Mouse (Mus musculus): ENCODE results near the gene Prol1.
"Not testable (repeated sequence)": the region's sequence is repeated elsewhere in the genome, so short reads cannot be mapped to it uniquely, and the experiment has no call there.

Gene Prol1

DNA sequence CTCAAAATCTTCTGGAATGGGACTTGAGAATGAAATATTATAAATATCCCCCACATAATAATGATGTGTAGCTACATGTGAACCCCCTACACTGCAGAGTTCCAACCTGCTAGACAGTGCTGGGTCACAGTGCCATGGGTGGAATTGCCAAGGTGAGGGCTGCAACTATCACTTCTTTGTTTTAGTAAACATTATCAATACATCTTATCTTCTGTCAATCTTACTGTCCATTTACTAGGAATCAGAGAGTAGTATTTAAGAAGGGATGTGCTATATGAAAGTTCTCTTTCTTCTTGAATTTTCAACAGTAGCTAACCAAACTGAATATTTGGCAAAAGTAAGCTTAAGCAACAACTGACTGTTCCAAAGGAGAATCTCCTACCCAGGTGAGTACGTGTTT, at the start of gene Prol1:
Gene Prol1 (plus strand): TSS at position 301 of the 400 bp plus-strand sequence.
- ATAC-seq (ENCODE audit: insufficient number of reproducible peaks, low FRiP score, low TSS enrichment), result no peak

DNA sequence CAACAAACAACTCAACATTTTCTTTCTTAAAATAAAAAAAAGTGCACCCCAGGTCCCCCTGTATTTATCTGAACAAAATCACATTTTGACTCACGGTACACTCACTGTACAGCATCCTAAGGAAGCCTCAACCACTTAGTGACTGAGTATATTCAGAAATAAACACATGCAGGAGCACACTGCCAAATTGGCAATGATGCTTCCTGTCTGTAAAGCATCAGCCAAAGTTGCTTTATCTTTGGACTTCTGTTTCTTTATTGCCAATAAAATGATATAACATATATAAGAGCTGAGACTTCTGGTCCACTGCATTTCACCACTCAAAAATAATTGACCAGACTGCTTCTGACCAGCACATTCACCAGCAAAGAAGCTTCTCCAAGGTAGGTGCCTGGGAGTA, 48.5 kb upstream of the Prol1 start, which contains the start of gene Gm7714:
Gene Gm7714 (plus strand): TSS at position 301 of the 400 bp plus-strand sequence.
- ATAC-seq (ENCODE audit: insufficient number of reproducible peaks, low FRiP score, low TSS enrichment), result no peak

DNA sequence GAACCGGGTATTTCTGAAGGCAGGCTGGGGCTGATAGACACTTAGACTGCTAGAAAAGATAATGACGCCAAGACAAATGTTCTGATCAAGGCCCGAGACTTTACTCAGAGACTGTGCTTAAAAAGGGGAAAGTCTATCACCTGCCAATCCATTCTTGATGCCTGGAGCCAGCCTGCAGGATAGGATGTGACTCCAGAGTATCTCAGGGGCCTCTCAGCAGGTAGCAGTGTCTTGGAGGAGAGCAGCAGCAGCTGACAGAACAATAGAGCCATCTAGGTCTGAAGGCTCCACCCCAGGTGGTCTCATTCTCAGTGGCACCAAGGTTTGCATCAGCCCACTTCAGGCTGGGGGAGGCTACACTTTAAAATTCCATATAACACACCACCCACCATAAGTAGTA, 5.8 kb upstream of the Prol1 start:
- ATAC-seq (ENCODE audit: insufficient number of reproducible peaks, low FRiP score, low TSS enrichment), result not testable (repeated sequence)

DNA sequence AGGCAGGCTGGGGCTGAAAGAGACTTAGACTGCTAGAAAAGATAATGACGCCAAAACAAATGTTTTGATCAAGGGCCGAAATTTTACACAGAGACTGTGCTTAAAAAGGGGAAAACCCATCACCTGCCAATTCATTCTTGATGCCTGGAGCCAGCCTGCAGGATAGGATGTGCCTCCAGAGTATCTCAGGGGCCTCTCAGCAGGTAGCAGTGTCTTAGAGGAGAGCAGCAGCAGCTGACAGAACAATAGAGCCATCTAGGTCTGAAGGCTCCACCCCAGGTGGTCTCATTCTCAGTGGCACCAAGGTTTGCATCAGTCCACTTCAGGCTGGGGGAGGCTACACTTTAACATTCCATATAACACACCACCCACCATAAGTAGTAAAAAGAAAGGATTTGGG, 31.4 kb downstream of the Prol1 start:
- ATAC-seq (ENCODE audit: insufficient number of reproducible peaks, low FRiP score, low TSS enrichment), result not testable (repeated sequence)

DNA sequence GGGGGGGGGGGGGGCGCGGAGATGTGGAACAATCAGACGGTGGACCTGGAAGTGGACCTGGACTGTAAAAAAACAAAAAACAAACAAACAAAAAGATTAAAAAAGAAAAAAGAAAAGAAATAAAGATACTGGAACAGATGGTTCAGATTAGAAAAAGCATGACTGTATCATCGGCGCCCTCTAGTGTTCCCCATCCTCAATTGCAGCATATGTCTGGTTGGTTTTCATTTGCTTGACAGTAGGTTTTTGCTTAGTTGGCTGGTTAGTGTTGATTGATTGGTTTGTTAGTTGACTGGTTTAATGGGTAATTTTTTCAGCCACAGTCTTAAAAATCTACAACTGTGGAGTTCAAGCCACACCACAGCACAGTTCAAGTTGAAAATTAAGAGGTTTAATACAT, 47.7 kb downstream of the Prol1 start:
- ATAC-seq (ENCODE audit: insufficient number of reproducible peaks, low FRiP score, low TSS enrichment), result no peak

DNA sequence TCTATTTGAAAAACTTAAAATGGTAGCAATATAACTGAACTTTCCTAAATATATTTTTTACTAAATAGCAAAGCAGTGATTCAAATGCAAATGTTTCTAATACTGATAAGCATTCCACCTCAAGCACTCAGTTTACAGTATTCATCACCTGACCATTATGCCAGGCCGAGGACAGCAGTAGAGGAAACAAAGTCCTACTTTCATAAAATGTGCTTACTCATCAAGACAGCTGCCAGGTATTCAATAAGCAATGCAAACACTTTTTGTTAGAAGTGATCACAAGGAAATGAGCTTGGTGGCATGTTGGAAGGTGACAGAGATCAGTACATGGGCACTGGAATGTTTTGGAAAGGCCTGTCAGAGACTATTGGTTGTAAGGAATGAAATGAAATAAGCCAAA, 49.8 kb downstream of the Prol1 start:
- no peak for ATAC-seq (ENCODE audit: insufficient number of reproducible peaks, low FRiP score, low TSS enrichment)

DNA sequence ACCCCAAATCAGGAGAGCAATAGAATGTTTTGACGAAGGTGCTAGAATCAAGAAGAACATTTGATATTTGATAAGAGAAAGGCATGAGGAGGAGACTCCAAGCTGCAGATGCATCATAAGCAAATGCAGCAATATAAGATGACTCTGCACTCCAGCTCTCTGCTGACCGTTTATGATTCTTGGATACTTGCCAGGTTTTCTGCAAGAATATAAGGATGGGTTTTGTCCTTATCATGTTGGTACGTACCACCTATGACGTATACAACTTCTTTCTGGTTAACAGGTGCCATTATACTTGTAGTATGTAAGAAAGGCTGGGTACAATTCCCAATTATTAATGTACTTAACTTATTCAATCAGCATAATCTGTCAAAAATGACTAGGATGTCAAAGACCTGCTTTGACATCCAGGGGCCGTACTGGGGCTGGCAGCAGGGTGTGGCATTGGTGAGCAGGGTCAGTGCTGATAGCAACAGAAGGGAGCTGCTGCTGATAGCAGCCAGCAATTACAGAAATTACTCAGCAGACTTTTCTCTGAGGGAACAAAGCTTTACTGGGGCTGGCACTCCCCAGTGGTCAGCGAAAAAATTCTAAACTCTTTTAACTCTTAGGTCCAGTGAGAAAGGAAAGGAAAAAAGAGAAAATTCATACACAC, 53.6 kb downstream of the Prol1 start:
- ATAC-seq (ENCODE audit: insufficient number of reproducible peaks, low FRiP score, low TSS enrichment), result no peak

DNA sequence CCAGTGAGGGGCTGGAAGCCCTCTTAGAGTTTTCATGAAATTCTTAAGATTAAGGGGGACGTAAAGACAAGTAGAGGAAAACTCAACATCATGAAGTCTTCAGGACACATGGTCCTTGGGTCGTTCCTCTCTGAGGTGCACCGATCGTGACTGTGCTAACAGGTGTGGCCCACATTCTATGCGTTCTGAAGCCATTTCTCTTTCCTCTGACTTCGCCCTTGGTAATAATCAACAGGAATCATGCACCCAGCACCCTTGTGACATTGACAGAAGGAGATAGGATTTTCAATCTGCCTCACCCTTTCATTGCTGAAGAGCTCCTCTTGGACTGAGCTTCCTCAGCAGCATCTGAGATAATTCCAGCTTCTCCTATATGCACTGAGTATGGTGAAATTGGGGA, 55.5 kb downstream of the Prol1 start:
- no peak for ATAC-seq (ENCODE audit: insufficient number of reproducible peaks, low FRiP score, low TSS enrichment)

DNA sequence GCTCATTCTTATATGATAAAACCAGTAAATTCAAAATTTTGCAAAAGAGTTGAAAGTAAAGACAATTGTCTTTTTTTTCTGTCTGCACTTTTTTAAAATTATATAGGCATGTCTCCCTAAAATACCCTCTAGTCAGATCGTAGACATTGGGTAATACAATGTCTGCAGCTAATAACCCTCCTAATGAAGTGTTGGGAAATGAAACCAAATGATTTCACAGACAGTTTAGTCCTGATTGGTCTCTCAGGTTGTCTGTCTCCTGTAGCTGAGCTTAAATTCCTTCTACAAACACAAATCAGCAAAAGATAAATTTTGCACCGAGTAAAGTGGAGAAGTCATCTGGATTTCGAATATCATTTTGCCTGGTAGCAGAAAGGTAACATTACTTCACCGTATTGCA, 58.7 kb downstream of the Prol1 start, which contains the start of gene Amtn:
Gene Amtn (plus strand): TSS at position 301 of the 400 bp plus-strand sequence.
- ATAC-seq (ENCODE audit: insufficient number of reproducible peaks, low FRiP score, low TSS enrichment), result no peak
